Mouse (Mus musculus) CH12.LX (cell line): ENCODE measurements around the gene Wnk2.

Source experiments
- CTCF ChIP-seq, 2 experiments: IDR thresholded peaks in 1 of 2; conservative IDR thresholded peaks in 1 of 2; 2 replicates each; pipeline ENCODE4 v1.5.1; 2011 to 2012; ENCODE audit warnings: low read depth in 2 of 2, low read length in 2 of 2, improper control_type of control experiment in 1 of 2, inconsistent platforms in 1 of 2, mild to moderate bottlenecking in 1 of 2, moderate library complexity in 1 of 2
- IRF4 ChIP-seq: IDR thresholded peaks from 2 replicates; pipeline ENCODE4 v1.6.1; 2014; ENCODE audit warnings: low read depth, mild to moderate bottlenecking, inconsistent platforms, low read length, improper control_type of control experiment
- KAT2A ChIP-seq: IDR thresholded peaks from 2 replicates; pipeline ENCODE4 v1.6.1; 2012; ENCODE audit warnings: low read length, improper control_type of control experiment, inconsistent platforms; ENCODE audit not compliant: insufficient replicate concordance
- ZKSCAN1 ChIP-seq: IDR thresholded peaks from 2 replicates; pipeline ENCODE4 v1.6.1; 2012; ENCODE audit warnings: low read depth, inconsistent platforms, low read length, improper control_type of control experiment, borderline replicate concordance

GRCm38 (mm10) chr13:49112652-49113051 lies 35.2 kb downstream of the Wnk2 start:
- TF ChIP-seq ZKSCAN1: no peak
- TF ChIP-seq CTCF (conservative IDR thresholded peaks at IDR 0.05 in 1 of 2, IDR thresholded peaks at IDR 0.05 in 1 of 2; ENCODE audit: low read depth in 2 of 2, low read length in 2 of 2): no peak
- no peak for TF ChIP-seq IRF4
- TF ChIP-seq KAT2A: no peak
